24 mouse cellular contexts compared by ENCODE assay signal in the genomic region with DNA sequence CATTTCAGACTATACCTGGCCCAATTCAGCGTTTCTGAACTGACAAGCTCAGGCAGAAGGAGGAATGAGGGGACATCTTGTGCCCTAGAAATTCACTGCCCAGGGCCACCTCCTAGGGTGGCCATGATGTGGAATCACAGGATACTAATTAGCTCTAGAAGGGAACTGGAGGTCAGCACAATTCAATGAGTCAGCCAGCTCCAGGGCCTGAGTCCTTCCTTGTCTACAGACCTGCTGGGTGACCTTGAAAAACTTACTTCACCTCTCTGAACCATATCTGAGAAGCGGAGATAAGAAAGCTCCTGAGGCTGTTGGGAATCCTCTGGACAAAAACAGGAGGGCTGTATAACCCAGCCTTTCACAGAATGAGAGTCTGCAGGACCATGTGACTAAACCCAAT. TPM values are rescaled to one million over a fixed set of nuclear protein-coding genes. Genes with fewer than 3 reads are reported as not detected.
DNase-seq lines count a peak whose midpoint lies in the region; ATAC-seq and TF ChIP-seq lines count a peak whose summit lies in the region.
"Had no signal": no experiment of that assay in that cellular context is flagged by ENCODE, and none has a peak within 500 bp of the region (broad histone marks: within the 10 kb centered on the region; RNA-seq: fewer than 3 reads in every experiment).

No protein-coding gene starts in this region.

- H3K79me2 ChIP-seq in heart, adult 2 months (replicated peaks; ENCODE audit: control insufficient read depth, insufficient read depth, low read length), result no peaks in the 10 kb centered on the region

- no peaks in the 10 kb centered on the region for H3K9me3 ChIP-seq in heart, embryonic 10.5 days
- no peaks in the 10 kb centered on the region for H3K9me3 ChIP-seq in intestine, postnatal 0 days (ENCODE audit: control insufficient read depth)
- H3K9me3 ChIP-seq: embryonic facial prominence, embryonic 10.5 days; embryonic facial prominence, embryonic 13.5 days; forebrain, embryonic 12.5 days; forebrain, embryonic 15.5 days had no signal

- no peak for TF ChIP-seq POLR2A in heart, adult 2 months (IDR thresholded peaks at IDR 0.05; ENCODE audit: insufficient read depth, low read depth, low read length)

- H3K27ac ChIP-seq in heart, embryonic 10.5 days, result peak overlapping the region; percentile 39
- no peak overlapping the region for H3K27ac ChIP-seq in heart, adult 2 months
- H3K27ac ChIP-seq in intestine, postnatal 0 days (ENCODE audit: low read depth, low read length), result no peak overlapping the region
- H3K27ac ChIP-seq: embryonic facial prominence, embryonic 10.5 days; embryonic facial prominence, embryonic 13.5 days; forebrain, embryonic 12.5 days; forebrain, embryonic 15.5 days; hindbrain, embryonic 14.5 days; hindbrain, postnatal 0 days had no signal

- WGBS in heart, embryonic 10.5 days, result 74% methylated on average over 2 of the region's 2 CpGs
- WGBS in heart, adult 2 months, result 79% methylated on average over 2 of the region's 2 CpGs
- 73% methylated on average over 2 of the region's 2 CpGs for WGBS in intestine, postnatal 0 days

- H3K27me3 ChIP-seq in heart, embryonic 10.5 days (ENCODE audit: insufficient read depth, poor library complexity, severe bottlenecking), result no peaks in the 10 kb centered on the region
- H3K27me3 ChIP-seq in heart, adult 2 months (ENCODE audit: control insufficient read depth, insufficient read depth, low read length), result no peaks in the 10 kb centered on the region
- H3K27me3 ChIP-seq in intestine, postnatal 0 days (replicated peaks; ENCODE audit: control insufficient read depth, insufficient read depth, low read length), result no peaks in the 10 kb centered on the region
- H3K27me3 ChIP-seq: embryonic facial prominence, embryonic 13.5 days; forebrain, embryonic 12.5 days; forebrain, embryonic 15.5 days had no signal

- H3K4me2 ChIP-seq in intestine, postnatal 0 days (replicated peaks; ENCODE audit: low read depth), result no peak overlapping the region
- H3K4me2 ChIP-seq: embryonic facial prominence, embryonic 13.5 days; forebrain, embryonic 12.5 days; forebrain, embryonic 15.5 days; heart, embryonic 11.5 days; hindbrain, embryonic 14.5 days had no signal

- intact Hi-C loops in heart, adult 2 months (cut with DNase I), result no loop called here

- no peak for TF ChIP-seq CTCF in heart, adult 2 months (IDR thresholded peaks at IDR 0.05)
- TF ChIP-seq CTCF in intestine, postnatal 0 days (IDR thresholded peaks at IDR 0.05; ENCODE audit: low read depth), result no peak

- H3K4me1 ChIP-seq in heart, embryonic 10.5 days, result peaks cover 58% of the 10 kb centered on the region
- H3K4me1 ChIP-seq in heart, adult 2 months (ENCODE audit: control insufficient read depth, insufficient read depth, low read length), result no peaks in the 10 kb centered on the region
- 0 out of 2 replicates have a peak, but pooled peaks cover 4% of the 10 kb centered on the region for H3K4me1 ChIP-seq in intestine, postnatal 0 days (replicated peaks; ENCODE audit: control insufficient read depth, insufficient read depth, low read length)
- H3K4me1 ChIP-seq: embryonic facial prominence, embryonic 13.5 days had no signal

- H3K4me3 ChIP-seq in heart, embryonic 10.5 days, result no peak overlapping the region
- H3K4me3 ChIP-seq in heart, adult 2 months, result no peak overlapping the region
- no peak overlapping the region for H3K4me3 ChIP-seq in intestine, postnatal 0 days (ENCODE audit: low read depth, low read length)
- H3K4me3 ChIP-seq: embryonic facial prominence, embryonic 10.5 days; embryonic facial prominence, embryonic 13.5 days; erythroblast, embryonic 14.5 days; forebrain, embryonic 12.5 days; forebrain, embryonic 15.5 days had no signal

- no peak for TF ChIP-seq EP300 in heart, adult 2 months (IDR thresholded peaks at IDR 0.05; ENCODE audit: insufficient read depth, low read depth, low read length)

- H3K36me3 ChIP-seq in heart, embryonic 10.5 days, result peaks cover 8% of the 10 kb centered on the region; the same call in 1 of the 2 replicates
- H3K36me3 ChIP-seq in heart, adult 2 months (ENCODE audit: control insufficient read depth, insufficient read depth, low read length), result no peaks in the 10 kb centered on the region
- H3K36me3 ChIP-seq in intestine, postnatal 0 days (ENCODE audit: control insufficient read depth, insufficient read depth), result no peaks in the 10 kb centered on the region
- H3K36me3 ChIP-seq: embryonic facial prominence, embryonic 10.5 days; embryonic facial prominence, embryonic 13.5 days; forebrain, embryonic 12.5 days; forebrain, embryonic 15.5 days had no signal

- H3K9ac ChIP-seq in heart, adult 2 months (ENCODE audit: low read depth, low read length), result no peak overlapping the region
- H3K9ac ChIP-seq in intestine, postnatal 0 days (ENCODE audit: low read depth, low read length), result no peak overlapping the region
- H3K9ac ChIP-seq: embryonic facial prominence, embryonic 13.5 days; forebrain, embryonic 12.5 days; forebrain, embryonic 15.5 days; hindbrain, embryonic 14.5 days had no signal

- peak; percentile 29 to 66 for DNase-seq in adrenal gland, adult (ENCODE audit: inconsistent age in 2 of 2, low spot score in 1 of 2)
- no peak for DNase-seq in adrenal gland, postnatal 10 days
- peak; percentile 23 to 29 for DNase-seq in cerebellum, adult 18-20 months
- no peak for DNase-seq in cerebellum, postnatal 4 days (ENCODE audit: low spot score in 2 of 2)
- no peak for DNase-seq in heart, embryonic 10.5 days (ENCODE audit: low spot score)
- DNase-seq in heart, adult 2 months, result no peak
- DNase-seq: adrenal gland, postnatal 25 days; embryo, embryonic 11 days; gastrocnemius, postnatal 25 days; heart, adult 18-20 months; heart, postnatal 14 days; heart, postnatal 4 days; kidney, adult 2 months had no signal

- peak; percentile 41; the same call in 1 of the 2 replicates for ATAC-seq in intestine, postnatal 0 days
- no peak for ATAC-seq in inflammation-experienced regulatory T-cells, adult 6 months
- ATAC-seq: activated CD4-positive, CD25-positive, alpha-beta regulatory T cell, adult 4 months; forebrain, embryonic 15.5 days; hindbrain, postnatal 0 days had no signal

RNA-seq across cellular contexts. Expression of a gene that starts 59.7 kb away (rescaled TPM):
- 10 to 100 TPM; 82.0 to 90.7 TPM for total RNA-seq in adrenal gland, postnatal 10 days (2021)
- 12.1 and 14.8 TPM in 2 replicates for polyA plus RNA-seq in heart, embryonic 10.5 days (2016; fragmentation: Nextera tagmentation; extraction: Ambion mirVana)
- total RNA-seq in heart, adult 2 months (2021), result 100 to 1,000 TPM; 146 to 147 TPM
- polyA plus RNA-seq in heart, adult 2 months (2012; rRNA removed), result 95.8 and 100 TPM in 2 replicates
- polyA plus RNA-seq in intestine, postnatal 0 days (2015; fragmentation: Nextera tagmentation; extraction: Ambion mirVana), result 7.0 and 7.2 TPM in 2 replicates
- 10 to 100 TPM in 2 of 3 experiments, 1 to 10 TPM in 1; 9.8 to 12.2 (median 10.0) TPM for polyA plus RNA-seq in inflammation-experienced regulatory T-cells, adult 6 months (2017; shearing (Covaris generic))

Comparison
In these comparisons a context has a peak if more than half of its experiments do, and no peak if none do; other contexts are left out.
1. DNase-seq: peak in adrenal gland, adult (2 of 2) and cerebellum, adult 18-20 months (2 of 2); none in adrenal gland, postnatal 10 days (single experiment), cerebellum, postnatal 4 days (0 of 2), heart, embryonic 10.5 days (single experiment) and heart, adult 2 months (0 of 2).